Mouse (Mus musculus) E14TG2a.4 (cell line): ENCODE data around the gene Olfr552.

Experiments used
- CTCF ChIP-seq: conservative IDR thresholded peaks from 2 replicates; pipeline ENCODE4 v1.5.1; 2014; ENCODE audit warnings: low read length
- NANOG ChIP-seq: IDR thresholded peaks from 2 replicates; pipeline ENCODE4 v1.6.1; 2014; ENCODE audit warnings: borderline replicate concordance, low read length, mixed read lengths
- POU5F1 ChIP-seq: IDR thresholded peaks from 2 replicates; pipeline ENCODE4 v1.6.1; 2014; ENCODE audit warnings: low read length, borderline replicate concordance

- TF ChIP-seq CTCF (no peak), POU5F1 (no peak), NANOG (no peak)
These were observed at the start of gene Olfr552 for GRCm38 (mm10) chr7:102597378-102598031.
